Mouse (Mus musculus): ENCODE results near the gene Espl1. TPM values are rescaled to one million over a fixed set of nuclear protein-coding genes. Genes with fewer than 3 reads are reported as not detected.

Espl1 gene
- polyA plus RNA-seq, 1 experiment from 2014 or later = 28.0 TPM

GRCm38 (mm10) chr15:102336946-102337345 is 40.9 kb downstream of the Espl1 start:
- Histone ChIP-seq H3K27me3 (replicated peaks; ENCODE audit: control insufficient read depth, insufficient read depth, low read length) (no peaks in the 10 kb centered on the region), H3K4me2 (ENCODE audit: low read length) (no peak overlapping the region), H3K4me3 (ENCODE audit: low read depth, low read length) (no peak overlapping the region), H3K4me1 (replicated peaks; ENCODE audit: control insufficient read depth, insufficient read depth, low read length) (peaks cover 10% of the 10 kb centered on the region; the same call in 1 of the 2 replicates), H3K27ac (ENCODE audit: low read depth) (no peak overlapping the region), H3K9me3 (ENCODE audit: control insufficient read depth, low read length) (no peaks in the 10 kb centered on the region), H3K36me3 (ENCODE audit: control insufficient read depth, insufficient read depth, low read length) (peaks cover 63% of the 10 kb centered on the region), H3K9ac (ENCODE audit: low read length) (no peak overlapping the region)
- 91% methylated on average over 4 of the region's 4 CpGs for WGBS
- DNase-seq (ENCODE audit: low spot score) (no peak), ATAC-seq (replicated peaks; ENCODE audit: low FRiP score, low TSS enrichment, low read depth) (no peak)

GRCm38 (mm10) chr15:102339612-102340011 is 43.5 kb downstream of the Espl1 start:
- H3K9ac ChIP-seq (ENCODE audit: low read length) = no peak overlapping the region
- ATAC-seq (replicated peaks; ENCODE audit: low FRiP score, low TSS enrichment, low read depth) (no peak), DNase-seq (ENCODE audit: low spot score) (no peak)
- H3K9me3 ChIP-seq (ENCODE audit: control insufficient read depth, low read length) = no peaks in the 10 kb centered on the region
- no peaks in the 10 kb centered on the region for H3K4me1 ChIP-seq (replicated peaks; ENCODE audit: control insufficient read depth, insufficient read depth, low read length)
- no peak overlapping the region for H3K27ac ChIP-seq (ENCODE audit: low read depth)
- no peaks in the 10 kb centered on the region for H3K27me3 ChIP-seq (replicated peaks; ENCODE audit: control insufficient read depth, insufficient read depth, low read length)
- no peak overlapping the region for H3K4me2 ChIP-seq (ENCODE audit: low read length)
- H3K36me3 ChIP-seq (ENCODE audit: control insufficient read depth, insufficient read depth, low read length) = peaks cover 61% of the 10 kb centered on the region
- WGBS = 54% methylated on average over 5 of the region's 5 CpGs
- no peak overlapping the region for H3K4me3 ChIP-seq (ENCODE audit: low read depth, low read length)

GRCm38 (mm10) chr15:102341580-102341979 is 45.5 kb downstream of the Espl1 start:
- Histone ChIP-seq H3K27me3 (replicated peaks; ENCODE audit: control insufficient read depth, insufficient read depth, low read length) (no peaks in the 10 kb centered on the region), H3K4me2 (ENCODE audit: low read length) (no peak overlapping the region), H3K4me1 (replicated peaks; ENCODE audit: control insufficient read depth, insufficient read depth, low read length) (no peaks in the 10 kb centered on the region), H3K4me3 (ENCODE audit: low read depth, low read length) (no peak overlapping the region), H3K9ac (ENCODE audit: low read length) (no peak overlapping the region), H3K36me3 (ENCODE audit: control insufficient read depth, insufficient read depth, low read length) (peaks cover 70% of the 10 kb centered on the region), H3K9me3 (ENCODE audit: control insufficient read depth, low read length) (no peaks in the 10 kb centered on the region), H3K27ac (ENCODE audit: low read depth) (no peak overlapping the region)
- WGBS = 11% methylated on average over 1 of the region's 1 CpGs
- ATAC-seq (replicated peaks; ENCODE audit: low FRiP score, low TSS enrichment, low read depth) = no peak
- DNase-seq (ENCODE audit: low spot score) = no peak

- H3K9ac ChIP-seq (ENCODE audit: low read length) = no peak overlapping the region
- ATAC-seq (replicated peaks; ENCODE audit: low FRiP score, low TSS enrichment, low read depth) = no peak
- DNase-seq (ENCODE audit: low spot score) = no peak
- no peak overlapping the region for H3K4me3 ChIP-seq (ENCODE audit: low read depth, low read length)
- no peak overlapping the region for H3K4me2 ChIP-seq (ENCODE audit: low read length)
- 94% methylated on average over 3 of the region's 3 CpGs for WGBS
- no peak overlapping the region for H3K27ac ChIP-seq (ENCODE audit: low read depth)
- H3K27me3 ChIP-seq (replicated peaks; ENCODE audit: control insufficient read depth, insufficient read depth, low read length) = no peaks in the 10 kb centered on the region
- peaks cover 50% of the 10 kb centered on the region for H3K36me3 ChIP-seq (ENCODE audit: control insufficient read depth, insufficient read depth, low read length)
- H3K4me1 ChIP-seq (replicated peaks; ENCODE audit: control insufficient read depth, insufficient read depth, low read length) = peaks cover under 1% of the 10 kb centered on the region; the same call in 1 of the 2 replicates
- no peaks in the 10 kb centered on the region for H3K9me3 ChIP-seq (ENCODE audit: control insufficient read depth, low read length)
Measured at GRCm38 (mm10) chr15:102344490-102344889, 48.4 kb downstream of the Espl1 start.

GRCm38 (mm10) chr15:102346444-102346843 is 50.4 kb downstream of the Espl1 start:
- H3K27me3 ChIP-seq (replicated peaks; ENCODE audit: control insufficient read depth, insufficient read depth, low read length) = no peaks in the 10 kb centered on the region
- no peak overlapping the region for H3K4me2 ChIP-seq (ENCODE audit: low read length)
- H3K9ac ChIP-seq (ENCODE audit: low read length) = no peak overlapping the region
- H3K4me1 ChIP-seq (replicated peaks; ENCODE audit: control insufficient read depth, insufficient read depth, low read length) = peaks cover 10% of the 10 kb centered on the region
- no peak overlapping the region for H3K4me3 ChIP-seq (ENCODE audit: low read depth, low read length)
- H3K36me3 ChIP-seq (ENCODE audit: control insufficient read depth, insufficient read depth, low read length) = peaks cover 41% of the 10 kb centered on the region
- DNase-seq (ENCODE audit: low spot score) (no peak), ATAC-seq (replicated peaks; ENCODE audit: low FRiP score, low TSS enrichment, low read depth) (no peak)
- H3K9me3 ChIP-seq (ENCODE audit: control insufficient read depth, low read length) = no peaks in the 10 kb centered on the region
- 60% methylated on average over 4 of the region's 4 CpGs for WGBS
- H3K27ac ChIP-seq (ENCODE audit: low read depth) = no peak overlapping the region

GRCm38 (mm10) chr15:102350138-102350941 is 54.3 kb downstream of the Espl1 start, which contains the start of gene Aaas:
Gene Aaas (minus strand): TSS chr15:102350771.
- WGBS = under 1% methylated on average over 56 of the region's 56 CpGs
- no peaks in the 10 kb centered on the region for H3K27me3 ChIP-seq (replicated peaks; ENCODE audit: control insufficient read depth, insufficient read depth, low read length)
- H3K4me3 ChIP-seq (ENCODE audit: low read depth, low read length) = peak within 1 kb of the TSS; percentile 76
- peaks cover 15% of the 10 kb centered on the region for H3K4me1 ChIP-seq (replicated peaks; ENCODE audit: control insufficient read depth, insufficient read depth, low read length)
- peak within 1 kb of the TSS; percentile 67 for H3K27ac ChIP-seq (ENCODE audit: low read depth)
- DNase-seq (ENCODE audit: low spot score) = peak; percentile 97
- peak within 1 kb of the TSS; percentile 84 for H3K9ac ChIP-seq (ENCODE audit: low read length)
- no peaks in the 10 kb centered on the region for H3K9me3 ChIP-seq (ENCODE audit: control insufficient read depth, low read length)
- peak within 1 kb of the TSS; percentile 55 for H3K4me2 ChIP-seq (ENCODE audit: low read length)
- H3K36me3 ChIP-seq (ENCODE audit: control insufficient read depth, insufficient read depth, low read length) = peaks cover 18% of the 10 kb centered on the region
- ATAC-seq (replicated peaks; ENCODE audit: low FRiP score, low TSS enrichment, low read depth) = peak; percentile 88

- peak overlapping the region; percentile 84 for H3K9ac ChIP-seq (ENCODE audit: low read length)
- ATAC-seq (replicated peaks; ENCODE audit: low FRiP score, low TSS enrichment, low read depth) (0 out of 2 replicates have a peak, but pooled peaks have one; percentile 1), DNase-seq (ENCODE audit: low spot score) (no peak)
- peaks cover 15% of the 10 kb centered on the region for H3K4me1 ChIP-seq (replicated peaks; ENCODE audit: control insufficient read depth, insufficient read depth, low read length)
- H3K4me3 ChIP-seq (ENCODE audit: low read depth, low read length) = peak overlapping the region; percentile 76
- WGBS = 7% methylated on average over 11 of the region's 11 CpGs
- H3K27me3 ChIP-seq (replicated peaks; ENCODE audit: control insufficient read depth, insufficient read depth, low read length) = no peaks in the 10 kb centered on the region
- peak overlapping the region; percentile 55 for H3K4me2 ChIP-seq (ENCODE audit: low read length)
- H3K27ac ChIP-seq (ENCODE audit: low read depth) = peak overlapping the region; percentile 67
- peaks cover 12% of the 10 kb centered on the region for H3K36me3 ChIP-seq (ENCODE audit: control insufficient read depth, insufficient read depth, low read length)
- no peaks in the 10 kb centered on the region for H3K9me3 ChIP-seq (ENCODE audit: control insufficient read depth, low read length)
Measured at GRCm38 (mm10) chr15:102350942-102351291, 54.9 kb downstream of the Espl1 start.

GRCm38 (mm10) chr15:102352177-102352576 is 56.1 kb downstream of the Espl1 start:
- DNase-seq (ENCODE audit: low spot score) = no peak
- ATAC-seq (replicated peaks; ENCODE audit: low FRiP score, low TSS enrichment, low read depth) = no peak
- Histone ChIP-seq H3K4me3 (ENCODE audit: low read depth, low read length) (no peak overlapping the region), H3K27ac (ENCODE audit: low read depth) (no peak overlapping the region), H3K27me3 (replicated peaks; ENCODE audit: control insufficient read depth, insufficient read depth, low read length) (peaks cover 6% of the 10 kb centered on the region; the same call in 1 of the 2 replicates), H3K4me1 (replicated peaks; ENCODE audit: control insufficient read depth, insufficient read depth, low read length) (peaks cover 19% of the 10 kb centered on the region), H3K9me3 (ENCODE audit: control insufficient read depth, low read length) (no peaks in the 10 kb centered on the region), H3K4me2 (ENCODE audit: low read length) (no peak overlapping the region), H3K9ac (ENCODE audit: low read length) (no peak overlapping the region), H3K36me3 (ENCODE audit: control insufficient read depth, insufficient read depth, low read length) (no peaks in the 10 kb centered on the region)
- WGBS = 57% methylated on average over 2 of the region's 2 CpGs

GRCm38 (mm10) chr15:102353986-102354385 is 57.9 kb downstream of the Espl1 start:
- Histone ChIP-seq H3K4me2 (ENCODE audit: low read length) (no peak overlapping the region), H3K27ac (ENCODE audit: low read depth) (no peak overlapping the region), H3K9ac (ENCODE audit: low read length) (no peak overlapping the region), H3K4me1 (replicated peaks; ENCODE audit: control insufficient read depth, insufficient read depth, low read length) (peaks cover 26% of the 10 kb centered on the region), H3K36me3 (ENCODE audit: control insufficient read depth, insufficient read depth, low read length) (no peaks in the 10 kb centered on the region), H3K27me3 (replicated peaks; ENCODE audit: control insufficient read depth, insufficient read depth, low read length) (peaks cover 22% of the 10 kb centered on the region), H3K9me3 (ENCODE audit: control insufficient read depth, low read length) (no peaks in the 10 kb centered on the region), H3K4me3 (ENCODE audit: low read depth, low read length) (no peak overlapping the region)
- 93% methylated on average over 2 of the region's 2 CpGs for WGBS
- ATAC-seq (replicated peaks; ENCODE audit: low FRiP score, low TSS enrichment, low read depth) (no peak), DNase-seq (ENCODE audit: low spot score) (no peak)

All from intestine, embryonic 14.5 days (tissue).